Mouse (Mus musculus): ENCODE results near the gene Dnm3. TPM values are rescaled to one million over a fixed set of nuclear protein-coding genes. Genes with fewer than 3 reads are reported as not detected.

The Dnm3 gene
- total and polyA plus RNA-seq, 3 experiments = 1.5 to 7.8 (median 5.9) TPM

- H3K27ac ChIP-seq = no peak overlapping the region
- intact Hi-C loops (cut with DNase I) = no loop called here
- H3K4me3 ChIP-seq = no peak overlapping the region
- no peaks in the 10 kb centered on the region for H3K4me1 ChIP-seq (ENCODE audit: control insufficient read depth, insufficient read depth, low read length)
- H3K79me2 ChIP-seq (replicated peaks; ENCODE audit: control insufficient read depth, insufficient read depth, low read length) = no peaks in the 10 kb centered on the region
- DNase-seq = no peak
- no peaks in the 10 kb centered on the region for H3K27me3 ChIP-seq (ENCODE audit: control insufficient read depth, insufficient read depth, low read length)
- H3K36me3 ChIP-seq (ENCODE audit: control insufficient read depth, insufficient read depth, low read length) = no peaks in the 10 kb centered on the region
- WGBS = 52% methylated on average over 5 of the region's 5 CpGs
- no peak overlapping the region for H3K9ac ChIP-seq (ENCODE audit: low read depth, low read length)
- TF ChIP-seq POLR2A (IDR thresholded peaks at IDR 0.05; ENCODE audit: insufficient read depth, low read depth, low read length) (no peak), CTCF (IDR thresholded peaks at IDR 0.05) (no peak), EP300 (IDR thresholded peaks at IDR 0.05; ENCODE audit: insufficient read depth, low read depth, low read length) (no peak)
Measured at GRCm38 (mm10) chr1:162254944-162255343, 222.9 kb downstream of the Dnm3 start.

GRCm38 (mm10) chr1:162253971-162254641 is 223.7 kb downstream of the Dnm3 start:
- Histone ChIP-seq H3K4me3 (no peak overlapping the region), H3K36me3 (ENCODE audit: control insufficient read depth, insufficient read depth, low read length) (no peaks in the 10 kb centered on the region), H3K9ac (ENCODE audit: low read depth, low read length) (no peak overlapping the region), H3K4me1 (ENCODE audit: control insufficient read depth, insufficient read depth, low read length) (no peaks in the 10 kb centered on the region), H3K27me3 (ENCODE audit: control insufficient read depth, insufficient read depth, low read length) (no peaks in the 10 kb centered on the region), H3K79me2 (replicated peaks; ENCODE audit: control insufficient read depth, insufficient read depth, low read length) (no peaks in the 10 kb centered on the region), H3K27ac (no peak overlapping the region)
- TF ChIP-seq EP300 (IDR thresholded peaks at IDR 0.05; ENCODE audit: insufficient read depth, low read depth, low read length) (no peak), CTCF (IDR thresholded peaks at IDR 0.05) (no peak), POLR2A (IDR thresholded peaks at IDR 0.05; ENCODE audit: insufficient read depth, low read depth, low read length) (no peak)
- no peak for DNase-seq
- 60% methylated on average over 8 of the region's 8 CpGs for WGBS
- intact Hi-C loops (cut with DNase I) = no loop called here

GRCm38 (mm10) chr1:162252869-162253268 is 225.0 kb downstream of the Dnm3 start:
- no peak overlapping the region for H3K4me3 ChIP-seq
- TF ChIP-seq POLR2A (IDR thresholded peaks at IDR 0.05; ENCODE audit: insufficient read depth, low read depth, low read length) (no peak), EP300 (IDR thresholded peaks at IDR 0.05; ENCODE audit: insufficient read depth, low read depth, low read length) (no peak), CTCF (IDR thresholded peaks at IDR 0.05) (no peak)
- H3K9ac ChIP-seq (ENCODE audit: low read depth, low read length) = no peak overlapping the region
- H3K4me1 ChIP-seq (ENCODE audit: control insufficient read depth, insufficient read depth, low read length) = no peaks in the 10 kb centered on the region
- WGBS = 68% methylated on average over 2 of the region's 2 CpGs
- H3K27me3 ChIP-seq (ENCODE audit: control insufficient read depth, insufficient read depth, low read length) = no peaks in the 10 kb centered on the region
- no peak for DNase-seq
- no peak overlapping the region for H3K27ac ChIP-seq
- intact Hi-C loops (cut with DNase I) = no loop called here
- no peaks in the 10 kb centered on the region for H3K36me3 ChIP-seq (ENCODE audit: control insufficient read depth, insufficient read depth, low read length)
- H3K79me2 ChIP-seq (replicated peaks; ENCODE audit: control insufficient read depth, insufficient read depth, low read length) = no peaks in the 10 kb centered on the region

- intact Hi-C loops (cut with DNase I) = no loop called here
- H3K27ac ChIP-seq = no peak overlapping the region
- no peak overlapping the region for H3K4me3 ChIP-seq
- H3K9ac ChIP-seq (ENCODE audit: low read depth, low read length) = no peak overlapping the region
- 82% methylated on average over 5 of the region's 5 CpGs for WGBS
- no peaks in the 10 kb centered on the region for H3K4me1 ChIP-seq (ENCODE audit: control insufficient read depth, insufficient read depth, low read length)
- DNase-seq = no peak
- no peaks in the 10 kb centered on the region for H3K27me3 ChIP-seq (ENCODE audit: control insufficient read depth, insufficient read depth, low read length)
- no peak for TF ChIP-seq CTCF (IDR thresholded peaks at IDR 0.05)
- TF ChIP-seq EP300 (IDR thresholded peaks at IDR 0.05; ENCODE audit: insufficient read depth, low read depth, low read length) = no peak
- no peak for TF ChIP-seq POLR2A (IDR thresholded peaks at IDR 0.05; ENCODE audit: insufficient read depth, low read depth, low read length)
- H3K79me2 ChIP-seq (replicated peaks; ENCODE audit: control insufficient read depth, insufficient read depth, low read length) = no peaks in the 10 kb centered on the region
- H3K36me3 ChIP-seq (ENCODE audit: control insufficient read depth, insufficient read depth, low read length) = no peaks in the 10 kb centered on the region
Measured at GRCm38 (mm10) chr1:162247216-162247615, 230.6 kb downstream of the Dnm3 start.

- H3K9ac ChIP-seq (ENCODE audit: low read depth, low read length) = no peak overlapping the region
- WGBS = 41% methylated on average over 2 of the region's 2 CpGs
- H3K4me3 ChIP-seq = no peak overlapping the region
- no peak for DNase-seq
- H3K36me3 ChIP-seq (ENCODE audit: control insufficient read depth, insufficient read depth, low read length) = no peaks in the 10 kb centered on the region
- H3K79me2 ChIP-seq (replicated peaks; ENCODE audit: control insufficient read depth, insufficient read depth, low read length) = no peaks in the 10 kb centered on the region
- TF ChIP-seq CTCF (IDR thresholded peaks at IDR 0.05) (no peak), POLR2A (IDR thresholded peaks at IDR 0.05; ENCODE audit: insufficient read depth, low read depth, low read length) (no peak), EP300 (IDR thresholded peaks at IDR 0.05; ENCODE audit: insufficient read depth, low read depth, low read length) (no peak)
- no peak overlapping the region for H3K27ac ChIP-seq
- H3K27me3 ChIP-seq (ENCODE audit: control insufficient read depth, insufficient read depth, low read length) = no peaks in the 10 kb centered on the region; the same call in 1 of the 2 replicates
- intact Hi-C loops (cut with DNase I) = no loop called here
- no peaks in the 10 kb centered on the region; the same call in 1 of the 2 replicates for H3K4me1 ChIP-seq (ENCODE audit: control insufficient read depth, insufficient read depth, low read length)
Measured at GRCm38 (mm10) chr1:162243651-162243990, 234.2 kb downstream of the Dnm3 start.

- intact Hi-C loops (cut with DNase I) = no loop called here
- no peak overlapping the region for H3K27ac ChIP-seq
- WGBS = 78% methylated on average over 7 of the region's 7 CpGs
- no peak overlapping the region for H3K9ac ChIP-seq (ENCODE audit: low read depth, low read length)
- no peak for DNase-seq
- H3K4me1 ChIP-seq (ENCODE audit: control insufficient read depth, insufficient read depth, low read length) = no peaks in the 10 kb centered on the region; the same call in 1 of the 2 replicates
- H3K27me3 ChIP-seq (ENCODE audit: control insufficient read depth, insufficient read depth, low read length) = no peaks in the 10 kb centered on the region; the same call in 1 of the 2 replicates
- no peaks in the 10 kb centered on the region for H3K79me2 ChIP-seq (replicated peaks; ENCODE audit: control insufficient read depth, insufficient read depth, low read length)
- no peaks in the 10 kb centered on the region for H3K36me3 ChIP-seq (ENCODE audit: control insufficient read depth, insufficient read depth, low read length)
- TF ChIP-seq CTCF (IDR thresholded peaks at IDR 0.05) (no peak), POLR2A (IDR thresholded peaks at IDR 0.05; ENCODE audit: insufficient read depth, low read depth, low read length) (no peak), EP300 (IDR thresholded peaks at IDR 0.05; ENCODE audit: insufficient read depth, low read depth, low read length) (no peak)
- no peak overlapping the region for H3K4me3 ChIP-seq
Measured at GRCm38 (mm10) chr1:162242980-162243650, 234.7 kb downstream of the Dnm3 start.

Data from heart, adult 2 months (tissue).